Mouse (Mus musculus) bone marrow, adult 2 months (tissue): Measurements from ENCODE around the gene Il17d. TPM values are rescaled to one million over a fixed set of nuclear protein-coding genes. Genes with fewer than 3 reads are reported as not detected.
A peak's percentile ranks its signal among the peaks of the same experiment; 100 is the strongest.

ENCODE experiments used
- H3K27ac ChIP-seq: fragments of 200-500 bp; 2 replicates; pipeline ENCODE4 v1.5.1; 2012; ENCODE audit warnings: low read depth, mild to moderate bottlenecking, control low read depth, inconsistent platforms, low read length; ENCODE audit not compliant: control insufficient read depth, poor library complexity, insufficient read depth
- H3K4me1 ChIP-seq: fragments of 200-500 bp; 2 replicates; pipeline ENCODE4 v1.6.1; 2011; ENCODE audit warnings: low read length; ENCODE audit not compliant: control insufficient read depth, insufficient read depth
- H3K4me3 ChIP-seq: fragments of 200-500 bp; replicated peaks from 2 replicates; pipeline ENCODE3; 2011; ENCODE audit warnings: mild to moderate bottlenecking, low read depth, low read length, control low read depth; ENCODE audit not compliant: control insufficient read depth
- CTCF ChIP-seq: fragments of 200-500 bp; IDR thresholded peaks from 2 replicates; pipeline ENCODE4 v1.5.1; 2011; ENCODE audit warnings: low read length, control low read depth; ENCODE audit not compliant: control insufficient read depth, insufficient read depth
- POLR2A ChIP-seq: fragments of 200-500 bp; IDR thresholded peaks from 2 replicates; pipeline ENCODE4 v1.6.1; 2011; ENCODE audit warnings: low read depth, mild to moderate bottlenecking, control low read depth, low read length, borderline replicate concordance; ENCODE audit not compliant: control insufficient read depth
- WGBS: fragments of 180-500 bp; shearing (Covaris S2); methylation state at CpG from one replicate; pipeline ENCODE4 v1.1.7; 2018; 5-methylcytosine and 5-hydroxymethylcytosine counted together
- polyA plus RNA-seq: library from polyadenylated mRNA; stranded (reverse); fragments of >200 nt; gene quantifications from 2 replicates; pipeline ENCODE4 v1.2.4, GENCODE M21; 2011; ENCODE audit warnings: low replicate concordance; ENCODE audit not compliant: missing spikeins, insufficient read depth, insufficient read length

The Il17d gene
- polyA plus RNA-seq, 1 experiment = 2.4 TPM

GRCm38 (mm10) chr14:57540683-57541082 lies 16.1 kb downstream of the Il17d start:
- no peak for TF ChIP-seq CTCF
- no peak for TF ChIP-seq POLR2A
- H3K4me3 ChIP-seq = no peak overlapping the region
- H3K4me1 ChIP-seq = peaks cover 6% of the 10 kb centered on the region
- WGBS = 90% methylated on average over 11 of the region's 11 CpGs
- H3K27ac ChIP-seq = no peak overlapping the region

GRCm38 (mm10) chr14:57542231-57542630 lies 17.7 kb downstream of the Il17d start:
- Histone ChIP-seq H3K4me3 (no peak overlapping the region), H3K27ac (no peak overlapping the region), H3K4me1 (peaks cover 6% of the 10 kb centered on the region)
- 72% methylated on average over 34 of the region's 34 CpGs for WGBS
- TF ChIP-seq POLR2A (no peak), CTCF (no peak)

GRCm38 (mm10) chr14:57543420-57544039 lies 19.0 kb downstream of the Il17d start:
- Histone ChIP-seq H3K4me1 (peaks cover under 1% of the 10 kb centered on the region; the same call in 1 of the 2 replicates), H3K27ac (0 out of 2 replicates have a peak overlapping the region, but pooled peaks have one; percentile 6), H3K4me3 (no peak overlapping the region)
- 56% methylated on average over 13 of the region's 13 CpGs for WGBS
- no peak for TF ChIP-seq POLR2A

DNA sequence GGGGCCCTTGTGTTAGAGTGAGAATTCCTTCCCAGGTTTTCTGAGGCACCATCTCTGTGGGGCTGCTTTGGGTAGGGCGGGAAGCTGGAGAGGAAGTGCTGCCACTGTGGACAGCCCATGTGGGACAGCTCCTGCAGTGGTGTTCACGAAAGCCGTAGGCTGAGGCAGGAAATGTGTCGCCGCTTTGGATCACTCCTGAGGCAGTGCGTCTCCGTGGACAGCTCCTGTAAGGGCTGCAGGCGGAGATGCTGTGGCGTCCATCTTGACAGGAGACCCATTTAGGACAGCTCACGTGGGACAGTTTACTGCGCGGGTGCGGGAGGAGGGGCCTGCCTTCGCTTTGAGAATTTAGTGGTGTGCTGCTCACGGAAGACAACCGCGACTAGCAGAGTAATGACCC lies 20.9 kb downstream of the Il17d start:
- H3K27ac ChIP-seq = no peak overlapping the region

DNA sequence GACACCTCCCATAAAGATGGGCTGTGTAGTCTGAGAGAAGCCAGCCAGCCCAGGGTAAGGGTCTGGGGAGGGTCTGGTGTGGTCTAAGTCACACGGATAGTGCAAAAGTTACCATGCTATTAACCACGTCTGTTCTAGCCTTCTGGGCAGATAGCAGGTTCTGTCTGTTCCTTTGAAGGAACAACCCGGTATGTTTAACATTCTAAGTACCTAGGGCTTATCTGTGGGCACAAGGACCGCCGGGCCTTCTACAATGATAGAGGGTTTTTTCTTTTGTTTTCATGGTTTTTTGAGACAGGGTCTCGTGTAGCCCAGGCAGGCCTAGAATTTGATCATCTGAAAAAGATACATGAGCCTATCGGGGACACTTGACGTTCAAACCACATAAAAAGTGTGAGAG lies 21.6 kb downstream of the Il17d start:
- TF ChIP-seq CTCF = no peak
- TF ChIP-seq POLR2A = no peak
- no peaks in the 10 kb centered on the region for H3K4me1 ChIP-seq
- no peak overlapping the region for H3K4me3 ChIP-seq
- WGBS = 79% methylated on average over 8 of the region's 8 CpGs
- no peak overlapping the region for H3K27ac ChIP-seq

More for the DNA sequence above, 20.9 kb downstream of the Il17d start:
- TF ChIP-seq CTCF (no peak), POLR2A (no peak)
- 80% methylated on average over 17 of the region's 17 CpGs for WGBS
- Histone ChIP-seq H3K4me3 (no peak overlapping the region), H3K4me1 (no peaks in the 10 kb centered on the region)

DNA sequence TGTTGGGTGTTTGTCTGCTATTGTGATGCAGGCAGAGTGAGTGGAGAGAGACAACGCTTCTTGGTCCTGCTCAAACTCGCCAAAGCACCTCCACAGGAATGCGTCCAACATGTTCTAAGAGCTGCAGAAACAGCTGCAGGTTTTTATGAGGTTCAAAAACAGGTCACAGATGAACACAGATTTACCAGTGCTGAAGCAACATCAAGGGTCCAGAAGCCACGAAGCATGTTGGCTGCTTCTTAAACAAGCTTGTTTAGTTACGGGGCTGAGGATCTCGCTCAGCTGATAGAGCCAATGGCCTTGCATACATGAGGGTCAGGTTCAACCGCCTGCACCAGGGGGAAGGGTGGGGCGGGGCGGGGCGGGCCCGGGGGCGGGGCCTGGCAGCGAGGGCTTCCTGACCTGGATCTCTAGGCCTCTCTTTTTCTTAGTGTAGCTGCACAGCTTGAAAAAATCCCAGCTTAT lies 22.0 kb downstream of the Il17d start:
- Histone ChIP-seq H3K4me1 (no peaks in the 10 kb centered on the region), H3K27ac (no peak overlapping the region), H3K4me3 (no peak overlapping the region)
- TF ChIP-seq CTCF = no peak
- TF ChIP-seq POLR2A = no peak
- WGBS = 45% methylated on average over 13 of the region's 13 CpGs

- WGBS = 83% methylated on average over 5 of the region's 5 CpGs
- Histone ChIP-seq H3K27ac (no peak overlapping the region), H3K4me3 (no peak overlapping the region), H3K4me1 (no peaks in the 10 kb centered on the region)
- TF ChIP-seq POLR2A (no peak), CTCF (no peak)
These were observed 22.5 kb downstream of the Il17d start for GRCm38 (mm10) chr14:57547062-57547461.

- no peak overlapping the region for H3K27ac ChIP-seq
- TF ChIP-seq CTCF (no peak), POLR2A (no peak)
- no peaks in the 10 kb centered on the region for H3K4me1 ChIP-seq
- H3K4me3 ChIP-seq = no peak overlapping the region
These were observed 28.4 kb downstream of the Il17d start for GRCm38 (mm10) chr14:57552945-57553344.

GRCm38 (mm10) chr14:57554434-57554833 lies 29.9 kb downstream of the Il17d start:
- 76% methylated on average over 5 of the region's 5 CpGs for WGBS
- Histone ChIP-seq H3K27ac (no peak overlapping the region), H3K4me3 (no peak overlapping the region), H3K4me1 (no peaks in the 10 kb centered on the region)
- TF ChIP-seq CTCF (no peak), POLR2A (no peak)
